Mouse (Mus musculus) frontal cortex, adult 2 months (tissue): Measurements from ENCODE around the gene Asb3. TPM values are rescaled to one million over a fixed set of nuclear protein-coding genes. Genes with fewer than 3 reads are reported as not detected.
"Not testable (repeated sequence)": the region's sequence is repeated elsewhere in the genome, so short reads cannot be mapped to it uniquely, and the experiment has no call there.

ENCODE experiments used
- DNase-seq, 2 experiments: peaks; one replicate each; pipeline ENCODE4 v3.0.0; 2022; ENCODE audit warnings: low spot score in 1 of 2; ENCODE audit errors: extremely low spot score in 1 of 2
- polyA plus RNA-seq: library from polyadenylated mRNA; depleted of rRNA; stranded (reverse); fragments of >200 nt; gene quantifications from 2 replicates; pipeline ENCODE4 v1.2.3, GENCODE M21; 2012; rRNA removed

Asb3 gene
- polyA plus RNA-seq, 1 experiment: 10.5 TPM

- no peak for DNase-seq
Measured at GRCm38 (mm10) chr11:30998704-30999103, 113.5 kb downstream of the Asb3 start.

- DNase-seq: no peak
Measured at GRCm38 (mm10) chr11:31000028-31000427, 114.8 kb downstream of the Asb3 start.

- no peak for DNase-seq
Measured at GRCm38 (mm10) chr11:31001169-31001908, 116.1 kb downstream of the Asb3 start.

- DNase-seq: not testable (repeated sequence)
Measured at GRCm38 (mm10) chr11:31009668-31010067, 124.5 kb downstream of the Asb3 start.

GRCm38 (mm10) chr11:31017466-31017865 lies 132.2 kb downstream of the Asb3 start:
- DNase-seq: not testable (repeated sequence)

- DNase-seq: no peak
Measured at GRCm38 (mm10) chr11:31034958-31035357, 149.7 kb downstream of the Asb3 start.

- DNase-seq: no peak
Measured at GRCm38 (mm10) chr11:31089973-31090372, 204.8 kb downstream of the Asb3 start.

- DNase-seq: no peak
Measured at GRCm38 (mm10) chr11:31090478-31090978, 205.3 kb downstream of the Asb3 start.

- peak in 1 of 2 experiments; percentile 1 for DNase-seq
Measured at GRCm38 (mm10) chr11:31099519-31099918, 214.3 kb downstream of the Asb3 start.

- no peak for DNase-seq
Measured at GRCm38 (mm10) chr11:31102188-31102587, 217.0 kb downstream of the Asb3 start.

GRCm38 (mm10) chr11:31105364-31105763 lies 220.1 kb downstream of the Asb3 start:
- no peak for DNase-seq

- not testable (repeated sequence) for DNase-seq
Measured at GRCm38 (mm10) chr11:31126964-31127363, 241.7 kb downstream of the Asb3 start.

- not testable (repeated sequence) for DNase-seq
Measured at GRCm38 (mm10) chr11:31133726-31134125, 248.5 kb downstream of the Asb3 start.

GRCm38 (mm10) chr11:31134824-31135223 lies 249.6 kb downstream of the Asb3 start:
- not testable (repeated sequence) for DNase-seq

- DNase-seq: not testable (repeated sequence)
Measured at GRCm38 (mm10) chr11:31138394-31138793, 253.2 kb downstream of the Asb3 start.

Other genes starting within 250 kb of the Asb3 start
- 41.8 and 54.5 TPM in 2 replicates for gene Acyp2, start 235.8 kb upstream of the Asb3 start, polyA plus RNA-seq
- 36.0 and 38.2 TPM in 2 replicates for gene Psme4, start 113.7 kb upstream of the Asb3 start, polyA plus RNA-seq
- 10.8 and 11.2 TPM in 2 replicates for gene Gpr75, start 58 bp upstream of the Asb3 start, polyA plus RNA-seq
- 32.3 and 41.2 TPM in 2 replicates for gene Erlec1, start 68.9 kb downstream of the Asb3 start, polyA plus RNA-seq
- gene Chac2, start 100.9 kb downstream of the Asb3 start, polyA plus RNA-seq: 11.6 and 12.0 TPM in 2 replicates